Mouse (Mus musculus) kidney, postnatal 36 days (tissue): Measurements from ENCODE around the gene Lsamp.

ENCODE experiments used
- DNase-seq, 2 experiments: peaks; one replicate each; pipeline ENCODE4 v3.0.0; 2021 to 2022; ENCODE audit warnings: mixed read lengths in 2 of 2

Lsamp gene

GRCm38 (mm10) chr16:39984205-39984634, at the start of gene Lsamp:
Gene Lsamp (plus strand): TSS chr16:39984361.
- peak; percentile 28 to 70 for DNase-seq

GRCm38 (mm10) chr16:39957686-39958085, 26.5 kb upstream of the Lsamp start:
- no peak for DNase-seq

DNA sequence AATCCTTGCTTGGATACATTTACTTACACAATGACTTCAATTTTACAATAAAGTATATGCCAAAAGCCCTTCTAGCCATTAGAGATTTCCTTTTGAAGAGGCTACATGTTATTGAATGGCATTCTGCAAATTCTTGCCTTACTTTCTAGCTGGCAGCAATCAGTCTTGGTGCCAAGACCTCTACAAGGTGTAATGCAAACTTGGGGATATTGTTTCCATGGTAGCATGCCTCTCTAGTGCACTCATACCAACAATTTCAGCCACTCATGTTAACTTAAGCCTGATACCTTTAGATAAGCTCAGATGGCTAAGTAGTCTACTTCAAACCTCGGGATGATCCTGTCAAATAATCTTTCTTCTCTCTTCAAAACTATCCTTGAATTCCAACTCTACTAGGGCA, 11.4 kb upstream of the Lsamp start:
- no peak for DNase-seq

- peak in 1 of 2 experiments; percentile 4 for DNase-seq
Measured at GRCm38 (mm10) chr16:39984635-39985291, 602 bp downstream of the Lsamp start.

GRCm38 (mm10) chr16:39988466-39988865, 4.3 kb downstream of the Lsamp start:
- peak in 1 of 2 experiments; percentile 51 for DNase-seq

DNA sequence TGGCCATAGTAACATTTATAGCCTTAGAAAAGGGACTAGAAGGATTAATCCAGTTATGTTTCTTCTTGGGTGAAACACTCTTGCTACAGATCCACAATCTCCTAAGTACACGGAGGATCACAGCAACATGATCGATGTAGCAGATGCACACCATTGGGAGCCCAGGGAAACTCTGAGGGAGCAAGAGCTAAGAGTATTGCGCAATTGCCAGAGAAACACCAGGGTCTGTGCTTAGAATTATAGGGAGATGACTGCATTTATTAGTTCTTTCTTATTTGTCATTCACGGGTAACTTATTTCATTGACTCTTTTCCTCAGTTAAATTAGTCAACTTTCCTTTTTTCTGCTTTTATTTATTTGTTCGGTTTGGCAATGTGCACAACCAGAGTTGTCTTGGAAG, 10.7 kb downstream of the Lsamp start:
- DNase-seq, result no peak

- DNase-seq, result no peak
Measured at GRCm38 (mm10) chr16:40008800-40009199, 24.6 kb downstream of the Lsamp start.

DNA sequence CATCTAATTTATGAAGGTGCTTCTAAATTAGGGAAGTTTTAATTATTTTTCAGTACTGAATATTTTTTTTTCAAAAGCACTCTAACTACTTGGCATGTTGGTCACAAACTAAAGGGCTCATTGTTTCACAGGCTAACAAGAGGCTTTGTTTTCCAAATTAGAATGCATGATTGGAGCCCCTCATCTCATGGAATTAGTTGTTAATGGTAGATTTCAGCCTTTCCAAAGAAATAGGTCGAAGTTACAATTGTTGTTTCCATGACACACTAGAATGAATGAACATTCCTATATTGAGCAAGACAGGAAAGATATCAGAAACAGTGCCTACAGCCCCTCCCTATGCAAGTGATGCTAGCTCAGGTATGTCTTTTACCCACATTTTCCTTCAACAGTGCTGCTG, 26.9 kb downstream of the Lsamp start:
- DNase-seq, result no peak

DNA sequence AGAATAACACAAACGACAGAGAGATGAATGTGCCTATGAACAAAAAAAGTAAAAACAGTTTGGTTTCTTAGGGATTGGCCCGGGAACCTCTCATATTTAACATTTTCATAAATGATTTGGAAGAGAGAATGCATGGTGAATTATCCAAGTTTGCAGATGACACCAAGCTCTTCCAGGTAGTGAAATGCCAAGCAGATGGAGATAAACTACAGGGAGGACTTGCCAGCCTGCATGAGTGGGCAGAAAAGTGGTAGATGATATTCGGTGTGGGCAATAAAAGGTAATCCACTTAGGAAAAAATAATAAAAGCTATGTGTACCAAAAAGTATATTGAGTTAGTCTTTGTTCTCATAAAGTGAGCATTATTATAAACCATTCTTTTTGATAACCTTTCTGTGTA, 38.5 kb downstream of the Lsamp start:
- no peak for DNase-seq

- DNase-seq, result no peak
Measured at GRCm38 (mm10) chr16:40036719-40037118, 52.6 kb downstream of the Lsamp start.

DNA sequence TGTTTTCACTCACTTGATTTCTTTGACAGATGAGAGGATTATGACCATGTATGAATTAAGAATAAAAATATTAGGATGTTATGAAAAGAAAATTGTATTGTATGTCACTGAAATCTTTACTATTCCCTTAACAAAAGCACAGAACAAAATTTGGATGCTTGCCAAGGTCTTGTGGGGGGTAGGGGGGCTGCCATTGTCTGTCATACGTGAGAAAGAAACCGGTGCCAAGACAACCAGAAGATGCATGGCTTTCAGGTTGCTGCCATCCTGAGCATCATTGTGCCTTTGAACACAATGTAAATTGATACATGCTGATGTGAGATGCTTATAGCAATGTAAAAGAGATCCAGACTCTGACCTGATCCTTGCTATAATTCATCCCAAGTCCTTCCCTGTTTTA, 75.4 kb downstream of the Lsamp start:
- DNase-seq, result no peak

- DNase-seq, result no peak
Measured at GRCm38 (mm10) chr16:40059968-40060367, 75.8 kb downstream of the Lsamp start.

DNA sequence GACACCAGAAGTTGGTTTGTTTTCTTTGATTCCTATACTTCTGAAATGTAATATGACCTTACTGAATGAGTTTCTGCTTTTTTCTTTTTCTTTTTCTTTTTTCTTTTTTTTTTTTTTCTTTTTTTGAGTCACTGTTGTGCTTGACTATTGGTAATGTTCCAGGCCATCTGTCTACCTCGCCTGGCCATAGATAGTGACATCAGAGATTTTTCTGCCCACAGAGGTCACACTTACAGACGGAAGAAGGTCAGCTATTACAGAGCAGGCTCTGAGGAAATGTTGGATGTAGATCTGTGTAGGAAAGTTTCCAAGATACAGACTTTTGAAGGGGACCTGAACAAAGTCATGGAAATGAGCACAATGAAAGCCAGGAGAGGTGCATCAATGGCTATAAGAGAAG, 76.3 kb downstream of the Lsamp start:
- no peak for DNase-seq

DNA sequence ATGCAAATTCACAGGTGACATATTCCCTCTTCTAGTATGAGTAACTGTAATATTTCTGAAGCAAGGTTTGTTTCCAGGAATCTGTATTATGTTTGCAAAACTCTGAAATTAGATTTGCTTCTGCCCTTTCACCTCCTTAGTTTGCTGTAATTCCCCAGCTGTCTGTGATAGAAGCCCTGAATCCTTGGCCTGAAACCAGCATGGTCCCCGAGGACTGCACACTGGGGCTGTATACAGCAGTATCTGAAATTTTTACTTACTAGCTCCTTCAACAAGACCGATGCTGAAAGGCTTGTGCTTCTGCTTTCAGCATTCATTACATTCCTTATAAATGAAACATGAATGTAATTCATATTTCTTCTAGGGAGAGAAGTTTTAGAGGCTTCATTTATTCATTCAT, 91.4 kb downstream of the Lsamp start:
- no peak for DNase-seq

- no peak for DNase-seq
Measured at GRCm38 (mm10) chr16:40080224-40080623, 96.1 kb downstream of the Lsamp start.

- no peak for DNase-seq
Measured at GRCm38 (mm10) chr16:40104329-40104728, 120.2 kb downstream of the Lsamp start.

- DNase-seq, result no peak
Measured at GRCm38 (mm10) chr16:40182918-40183317, 198.8 kb downstream of the Lsamp start.

GRCm38 (mm10) chr16:40187987-40188590, 203.9 kb downstream of the Lsamp start:
- DNase-seq, result no peak

DNA sequence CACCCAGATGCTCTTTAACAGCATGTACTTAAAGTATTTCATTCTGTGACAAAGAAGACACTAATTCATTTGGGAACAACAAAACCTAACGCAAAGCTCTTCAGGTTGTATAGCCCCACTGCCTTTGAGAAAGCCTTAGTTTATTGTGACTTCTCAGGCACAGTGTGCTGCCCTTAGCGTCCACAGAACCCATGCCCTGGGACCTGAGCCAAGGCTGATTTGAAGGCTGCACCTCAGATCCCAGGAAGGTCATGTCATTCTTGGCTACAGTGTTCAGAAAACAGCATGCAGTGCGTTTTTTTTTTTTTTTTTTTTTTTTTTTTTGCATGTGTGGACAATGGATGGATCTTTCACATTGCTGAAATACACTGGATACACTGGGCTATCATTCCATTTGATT, 210.2 kb downstream of the Lsamp start:
- no peak for DNase-seq

DNA sequence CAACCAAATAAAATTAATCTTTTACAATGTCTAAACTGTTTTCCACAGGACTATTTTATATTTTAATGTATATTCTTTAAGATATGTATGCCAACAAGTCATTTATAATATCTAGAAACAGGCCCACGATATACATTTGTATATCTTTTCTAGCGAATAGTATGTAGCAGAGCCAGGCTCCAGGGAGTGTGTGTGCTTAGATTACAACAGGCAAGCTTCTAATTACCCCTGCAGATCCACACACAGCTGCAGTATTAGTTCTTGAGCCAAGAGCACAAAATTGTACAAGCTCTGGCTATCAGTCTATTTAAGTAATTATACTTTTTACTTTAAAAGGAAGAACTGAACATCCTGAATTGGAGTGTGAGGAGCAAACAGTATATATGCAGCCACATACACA, 210.7 kb downstream of the Lsamp start:
- no peak for DNase-seq

- DNase-seq, result no peak
Measured at GRCm38 (mm10) chr16:40228627-40229026, 244.5 kb downstream of the Lsamp start.

DNA sequence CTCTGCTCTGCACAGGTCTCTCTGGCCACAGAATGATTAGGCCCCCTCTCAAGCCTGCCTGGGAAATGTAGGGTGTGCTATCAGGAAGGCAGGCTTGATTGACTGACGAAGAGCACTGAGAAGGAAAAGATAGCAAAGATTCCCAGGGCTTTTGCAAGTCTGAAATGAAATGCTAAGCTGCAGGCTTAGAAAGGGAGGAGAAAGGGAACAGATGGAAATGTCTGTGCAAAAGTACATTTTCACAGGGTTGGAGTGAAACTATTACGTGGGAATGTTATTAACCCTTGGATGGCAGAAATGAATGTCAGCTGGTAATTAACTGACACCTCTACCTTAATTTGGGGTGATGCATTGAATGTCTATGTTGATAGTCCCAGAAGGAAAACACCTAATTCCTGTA, 248.9 kb downstream of the Lsamp start:
- DNase-seq, result no peak

- no peak for DNase-seq
Measured at GRCm38 (mm10) chr16:40234151-40234895, 250.2 kb downstream of the Lsamp start.

GRCm38 (mm10) chr16:40271859-40272258, 287.7 kb downstream of the Lsamp start:
- DNase-seq, result peak in 1 of 2 experiments; percentile 16
